Mouse (Mus musculus): ENCODE measurements around the gene Hsbp1. TPM values are rescaled to one million over a fixed set of nuclear protein-coding genes. Genes with fewer than 3 reads are reported as not detected.

Hsbp1 gene
- total RNA-seq, 1 experiment from 2014 or later: 97.3 TPM

DNA sequence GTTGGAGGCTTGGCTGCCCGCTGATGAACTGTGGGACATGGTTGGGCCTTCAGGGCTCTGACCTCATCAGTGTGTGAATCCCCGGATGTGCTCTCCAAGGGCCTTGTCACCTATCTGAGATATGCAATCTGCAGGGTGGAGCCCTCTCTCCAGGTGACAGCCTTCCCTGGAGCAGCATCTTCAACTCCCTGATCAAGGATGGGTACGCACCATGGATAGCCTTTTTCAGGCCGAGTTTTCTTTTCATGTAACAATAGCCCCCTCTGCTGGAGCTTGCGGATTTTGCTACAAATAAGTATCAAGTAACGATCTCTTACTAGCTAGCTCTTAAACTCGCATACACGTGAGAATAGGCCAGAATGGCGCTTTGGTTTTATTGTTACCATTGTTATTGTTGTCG, 40.2 kb downstream of the Hsbp1 start:
- ATAC-seq (replicated peaks; ENCODE audit: low read depth, poor library complexity, severe bottlenecking): peak; percentile 74

DNA sequence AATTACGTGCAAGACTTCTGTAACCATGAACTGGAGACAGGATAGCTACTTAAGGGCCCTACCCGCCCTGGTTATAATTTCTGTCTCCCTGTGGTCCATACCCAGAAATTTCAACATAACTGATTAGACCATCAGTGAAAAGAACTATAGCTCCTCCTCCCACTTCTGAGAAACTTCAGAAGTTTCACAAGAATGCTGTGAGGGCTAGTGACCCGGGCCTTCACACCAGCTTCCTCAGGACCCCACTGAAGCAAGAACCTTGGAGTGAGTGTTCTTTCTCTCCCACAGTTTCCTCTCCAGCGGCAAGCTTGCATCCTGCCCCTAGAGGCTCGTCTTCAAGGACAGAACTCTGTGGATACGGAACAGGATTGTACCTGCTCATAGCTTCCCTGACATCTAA, 41.6 kb downstream of the Hsbp1 start:
- ATAC-seq (replicated peaks; ENCODE audit: low read depth, poor library complexity, severe bottlenecking): peak; percentile 47; the same call in 1 of the 2 replicates

DNA sequence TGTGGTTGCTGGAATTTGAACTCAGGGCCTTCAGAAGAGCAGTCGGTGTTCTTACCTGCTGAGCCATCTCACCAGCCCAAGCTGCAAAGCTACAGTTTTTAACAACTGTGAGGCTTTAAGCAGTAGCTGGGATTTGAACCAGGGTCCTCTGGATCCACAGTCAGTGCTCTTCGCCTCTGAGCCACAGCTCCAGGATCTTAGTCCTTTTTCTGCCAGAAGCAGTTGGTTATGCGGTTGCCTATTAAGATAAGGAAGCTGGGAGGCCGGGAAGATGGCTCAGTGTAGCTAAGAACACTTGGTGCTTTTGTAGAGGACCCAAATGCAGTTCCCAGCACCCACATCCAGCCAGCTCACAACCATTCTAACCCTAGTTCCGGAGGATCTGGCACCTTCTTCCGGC, 42.7 kb downstream of the Hsbp1 start:
- ATAC-seq (replicated peaks; ENCODE audit: low read depth, poor library complexity, severe bottlenecking): no peak

DNA sequence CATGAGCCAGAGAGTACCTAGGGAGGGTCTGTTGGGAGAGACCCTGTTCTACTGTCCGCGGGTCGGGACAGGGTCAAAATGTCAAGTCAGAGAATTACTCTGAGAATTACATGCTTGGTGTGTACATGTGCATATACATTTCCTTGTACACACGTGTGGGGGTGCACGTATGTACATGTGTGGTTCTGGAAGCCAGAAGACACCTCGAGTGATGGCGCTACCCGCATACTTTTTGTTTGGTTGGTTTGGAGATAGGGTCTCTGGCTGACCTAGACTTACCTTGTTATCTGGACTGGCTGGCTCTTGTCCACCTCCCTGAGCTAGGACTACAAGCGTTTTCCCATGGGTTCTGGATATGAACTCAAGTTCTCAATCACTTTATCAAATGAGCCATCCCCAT, 49.8 kb downstream of the Hsbp1 start:
- ATAC-seq (replicated peaks; ENCODE audit: low read depth, poor library complexity, severe bottlenecking): peak; percentile 13; the same call in 1 of the 2 replicates

DNA sequence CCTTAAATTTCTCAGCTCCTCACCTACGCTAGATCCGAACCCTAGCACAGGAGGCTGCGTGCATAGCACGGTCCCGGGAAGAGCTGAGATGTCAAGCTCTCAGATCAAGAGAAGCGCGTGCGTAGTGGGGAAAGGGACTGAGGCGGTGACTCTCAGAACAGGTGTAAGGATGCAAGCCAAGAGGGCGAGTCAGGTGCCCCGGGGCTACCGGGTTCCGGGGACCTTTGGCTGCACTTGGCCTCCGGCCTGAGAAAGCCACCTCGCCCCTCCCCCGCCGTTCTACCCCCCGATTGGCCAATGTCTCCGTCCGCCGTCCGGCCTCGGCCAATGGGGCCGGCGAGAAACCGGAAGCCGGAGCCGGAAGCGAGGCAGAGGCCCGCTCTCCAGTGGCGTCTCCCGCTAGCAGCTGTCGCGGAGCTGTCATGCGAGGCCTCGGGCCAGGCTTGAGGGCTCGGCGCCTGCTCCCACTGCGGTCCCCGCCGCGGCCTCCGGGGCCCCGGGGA, 50.3 kb downstream of the Hsbp1 start, which contains the start of gene Mlycd:
Gene Mlycd, plus strand, starts transcription at position 355 of the 503 bp plus-strand sequence.
- peak; percentile 98 for ATAC-seq (replicated peaks; ENCODE audit: low read depth, poor library complexity, severe bottlenecking)

DNA sequence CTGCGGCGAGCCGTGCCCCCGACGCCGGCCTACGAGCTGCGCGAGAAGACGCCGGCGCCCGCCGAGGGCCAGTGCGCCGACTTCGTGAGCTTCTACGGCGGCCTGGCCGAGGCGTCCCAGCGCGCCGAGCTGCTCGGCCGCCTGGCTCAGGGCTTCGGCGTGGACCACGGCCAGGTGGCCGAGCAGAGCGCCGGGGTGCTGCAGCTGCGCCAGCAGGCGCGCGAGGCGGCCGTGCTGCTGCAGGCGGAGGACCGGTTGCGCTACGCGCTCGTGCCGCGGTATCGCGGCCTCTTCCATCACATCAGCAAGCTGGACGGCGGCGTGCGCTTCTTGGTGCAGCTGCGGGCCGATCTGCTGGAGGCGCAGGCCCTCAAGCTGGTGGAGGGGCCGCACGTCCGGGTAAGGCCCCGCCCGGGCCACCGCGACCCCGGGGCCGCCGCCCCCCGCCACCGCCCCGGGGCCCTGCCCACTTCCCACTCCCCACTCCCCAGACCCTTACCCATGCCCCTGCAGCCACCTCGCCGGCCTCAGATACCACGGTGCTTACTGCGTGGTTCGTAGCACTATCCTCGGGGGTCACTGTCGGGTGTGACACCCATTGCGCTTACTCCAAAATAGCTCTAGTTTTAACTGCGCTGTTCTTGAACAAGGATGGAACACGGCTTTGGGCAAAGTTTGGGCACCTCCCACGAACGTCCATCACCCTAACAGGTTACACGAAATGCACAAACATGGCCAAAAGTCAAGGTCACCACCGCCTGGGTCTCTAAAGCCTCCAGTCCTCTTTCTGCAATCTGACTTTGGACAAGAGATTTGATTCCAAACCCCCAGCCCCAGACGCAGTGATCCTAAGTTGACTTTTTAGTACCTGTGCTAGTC, 51.0 kb downstream of the Hsbp1 start:
- ATAC-seq (replicated peaks; ENCODE audit: low read depth, poor library complexity, severe bottlenecking): no peak

Other genes starting within 250 kb of the Hsbp1 start
- gene Mlycd, start 50.4 kb downstream of the Hsbp1 start, total RNA-seq (2017): 8.1 and 12.0 TPM in 2 replicates
- not detected in 2 replicates for gene Osgin1, start 89.6 kb downstream of the Hsbp1 start, total RNA-seq (2017)
- gene Necab2, start 102.2 kb downstream of the Hsbp1 start, total RNA-seq (2017): not detected in 2 replicates
- gene Slc38a8, start 157.2 kb downstream of the Hsbp1 start, total RNA-seq (2017): not detected in 2 replicates
- 43.7 and 50.4 TPM in 2 replicates for gene Mbtps1, start 214.2 kb downstream of the Hsbp1 start, total RNA-seq (2017)
- gene Hsdl1, start 230.7 kb downstream of the Hsbp1 start, total RNA-seq (2017): 26.2 and 31.1 TPM in 2 replicates
- gene Dnaaf1, start 230.7 kb downstream of the Hsbp1 start, total RNA-seq (2017): not detected in 2 replicates